Mouse (Mus musculus): ENCODE measurements around the gene Actl6b.

GRCm38 (mm10) chr5:137530075-137530474 lies 23.2 kb upstream of the Actl6b start:
- no peak for TF ChIP-seq GATA1 (IDR thresholded peaks at IDR 0.05; ENCODE audit: borderline replicate concordance, low read length)
- TF ChIP-seq FLI1 (IDR thresholded peaks at IDR 0.05; ENCODE audit: low read length), result no peak

Data from megakaryocyte, embryonic 14.5 days (primary cell).